Mouse (Mus musculus): Measurements from ENCODE around the gene S1pr1.

DNA sequence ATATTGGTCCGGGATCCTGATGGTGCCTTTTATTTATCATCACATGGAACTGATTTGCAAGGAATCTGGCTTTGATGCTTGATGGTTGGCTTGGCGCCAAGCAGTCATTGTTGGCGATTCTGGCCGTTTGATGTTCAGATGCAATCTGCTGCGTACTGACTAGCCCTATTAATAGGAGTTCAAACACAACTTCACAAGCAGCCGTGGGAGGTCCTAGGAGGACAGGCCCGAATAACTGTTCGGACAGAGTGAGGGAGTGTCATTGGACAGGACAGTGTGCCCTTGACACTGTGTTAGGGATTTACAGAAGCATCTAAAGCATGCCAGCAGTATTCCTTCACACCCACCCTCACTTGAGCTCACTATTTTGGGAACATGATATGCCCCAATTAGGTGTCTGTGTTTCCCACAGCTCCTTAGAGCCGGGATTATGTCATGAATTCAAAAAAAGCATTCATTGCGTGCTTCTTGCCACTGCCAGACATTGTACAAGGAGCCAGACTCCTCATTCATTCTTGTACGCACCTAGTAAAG is 23.0 kb upstream of the S1pr1 start:
- TF ChIP-seq CTCF (conservative IDR thresholded peaks at IDR 0.05; ENCODE audit: low read length) (no peak), NANOG (IDR thresholded peaks at IDR 0.05; ENCODE audit: borderline replicate concordance, low read length) (no peak)

All from E14TG2a.4 (cell line).